Mouse (Mus musculus): ENCODE measurements around the gene Cmss1. TPM values are rescaled to one million over a fixed set of nuclear protein-coding genes. Genes with fewer than 3 reads are reported as not detected.

Gene Cmss1
- polyA plus RNA-seq, 1 experiment = 26.5 TPM

GRCm38 (mm10) chr16:57528457-57528856 is 78.2 kb downstream of the Cmss1 start:
- Histone ChIP-seq H3K79me2 (ENCODE audit: control insufficient read depth, insufficient read depth) (no peaks in the 10 kb centered on the region), H3K4me3 (no peak overlapping the region), H3ac (ENCODE audit: control insufficient read depth, insufficient read length) (no peak overlapping the region), H3K4me2 (ENCODE audit: low read depth) (no peak overlapping the region), H3K27me3 (ENCODE audit: control insufficient read depth, insufficient read depth, insufficient read length) (no peaks in the 10 kb centered on the region), H3K36me3 (ENCODE audit: control insufficient read depth, insufficient read depth) (no peaks in the 10 kb centered on the region)
- TF ChIP-seq TCF12 (IDR thresholded peaks at IDR 0.05; ENCODE audit: insufficient read depth, poor library complexity, severe bottlenecking) = no peak
- TF ChIP-seq POLR2AphosphoS2 (IDR thresholded peaks at IDR 0.05; ENCODE audit: insufficient read length, low read depth) = no peak
- no peak for TF ChIP-seq E2F4 (IDR thresholded peaks at IDR 0.05; ENCODE audit: insufficient read depth)
- no peak for TF ChIP-seq MAX (IDR thresholded peaks at IDR 0.05; ENCODE audit: low read depth)
- TF ChIP-seq USF1 (IDR thresholded peaks at IDR 0.05; ENCODE audit: low read depth) = no peak
- TF ChIP-seq MYOD1 (IDR thresholded peaks at IDR 0.05; ENCODE audit: control insufficient read depth in 1 of 3, insufficient read length in 2 of 3, low read depth in 2 of 3) = no peak
- TF ChIP-seq POLR2A (IDR thresholded peaks at IDR 0.05; ENCODE audit: insufficient read length, low read depth) = no peak
- TF ChIP-seq MYOG (IDR thresholded peaks at IDR 0.05; ENCODE audit: control insufficient read depth in 1 of 3, insufficient read depth in 1 of 3, insufficient read length in 2 of 3, low read depth in 2 of 3) = no peak
- TF ChIP-seq TCF3 (IDR thresholded peaks at IDR 0.05; ENCODE audit: insufficient read length, low read depth) = no peak
- no peak for TF ChIP-seq CEBPB (IDR thresholded peaks at IDR 0.05; ENCODE audit: insufficient read depth, poor library complexity, severe bottlenecking)
- TF ChIP-seq REST (IDR thresholded peaks at IDR 0.05; ENCODE audit: insufficient read depth, insufficient read length) = no peak
- TF ChIP-seq SRF (IDR thresholded peaks at IDR 0.05; ENCODE audit: control insufficient read depth, insufficient read length, low read depth) = no peak

- Histone ChIP-seq H3K79me2 (ENCODE audit: control insufficient read depth, insufficient read depth) (no peaks in the 10 kb centered on the region), H3K27me3 (ENCODE audit: control insufficient read depth, insufficient read depth, insufficient read length) (no peaks in the 10 kb centered on the region), H3K4me3 (no peak overlapping the region), H3K4me2 (ENCODE audit: low read depth) (peak overlapping the region; percentile 51), H3K36me3 (ENCODE audit: control insufficient read depth, insufficient read depth) (no peaks in the 10 kb centered on the region), H3ac (ENCODE audit: control insufficient read depth, insufficient read length) (no peak overlapping the region)
- TF ChIP-seq CEBPB (IDR thresholded peaks at IDR 0.05; ENCODE audit: insufficient read depth, poor library complexity, severe bottlenecking) (no peak), POLR2AphosphoS2 (IDR thresholded peaks at IDR 0.05; ENCODE audit: insufficient read length, low read depth) (no peak), E2F4 (IDR thresholded peaks at IDR 0.05; ENCODE audit: insufficient read depth) (no peak), MAX (IDR thresholded peaks at IDR 0.05; ENCODE audit: low read depth) (no peak)
Measured at GRCm38 (mm10) chr16:57526893-57527292, 79.8 kb downstream of the Cmss1 start.

GRCm38 (mm10) chr16:57525476-57525875 is 81.2 kb downstream of the Cmss1 start:
- TF ChIP-seq E2F4 (IDR thresholded peaks at IDR 0.05; ENCODE audit: insufficient read depth) (no peak), USF1 (IDR thresholded peaks at IDR 0.05; ENCODE audit: low read depth) (no peak), MAX (IDR thresholded peaks at IDR 0.05; ENCODE audit: low read depth) (no peak), MYOD1 (IDR thresholded peaks at IDR 0.05; ENCODE audit: control insufficient read depth in 1 of 3, insufficient read length in 2 of 3, low read depth in 2 of 3) (no peak), POLR2A (IDR thresholded peaks at IDR 0.05; ENCODE audit: insufficient read length, low read depth) (no peak), POLR2AphosphoS2 (IDR thresholded peaks at IDR 0.05; ENCODE audit: insufficient read length, low read depth) (no peak), REST (IDR thresholded peaks at IDR 0.05; ENCODE audit: insufficient read depth, insufficient read length) (no peak), TCF12 (IDR thresholded peaks at IDR 0.05; ENCODE audit: insufficient read depth, poor library complexity, severe bottlenecking) (no peak), CEBPB (IDR thresholded peaks at IDR 0.05; ENCODE audit: insufficient read depth, poor library complexity, severe bottlenecking) (no peak), SRF (IDR thresholded peaks at IDR 0.05; ENCODE audit: control insufficient read depth, insufficient read length, low read depth) (no peak), MYOG (IDR thresholded peaks at IDR 0.05; ENCODE audit: control insufficient read depth in 1 of 3, insufficient read depth in 1 of 3, insufficient read length in 2 of 3, low read depth in 2 of 3) (no peak)
- Histone ChIP-seq H3K4me3 (no peak overlapping the region), H3ac (ENCODE audit: control insufficient read depth, insufficient read length) (no peak overlapping the region), H3K4me2 (ENCODE audit: low read depth) (peak overlapping the region; percentile 56), H3K36me3 (ENCODE audit: control insufficient read depth, insufficient read depth) (no peaks in the 10 kb centered on the region), H3K27me3 (ENCODE audit: control insufficient read depth, insufficient read depth, insufficient read length) (no peaks in the 10 kb centered on the region), H3K79me2 (ENCODE audit: control insufficient read depth, insufficient read depth) (no peaks in the 10 kb centered on the region)

- no peaks in the 10 kb centered on the region for H3K79me2 ChIP-seq (ENCODE audit: control insufficient read depth, insufficient read depth)
- no peaks in the 10 kb centered on the region for H3K36me3 ChIP-seq (ENCODE audit: control insufficient read depth, insufficient read depth)
- no peak overlapping the region for H3ac ChIP-seq (ENCODE audit: control insufficient read depth, insufficient read length)
- H3K27me3 ChIP-seq (ENCODE audit: control insufficient read depth, insufficient read depth, insufficient read length) = no peaks in the 10 kb centered on the region
- no peak overlapping the region for H3K4me3 ChIP-seq
- no peak for TF ChIP-seq TCF3 (IDR thresholded peaks at IDR 0.05; ENCODE audit: insufficient read length, low read depth)
- TF ChIP-seq REST (IDR thresholded peaks at IDR 0.05; ENCODE audit: insufficient read depth, insufficient read length) = no peak
- no peak for TF ChIP-seq MYOG (IDR thresholded peaks at IDR 0.05; ENCODE audit: control insufficient read depth in 1 of 3, insufficient read depth in 1 of 3, insufficient read length in 2 of 3, low read depth in 2 of 3)
- TF ChIP-seq SRF (IDR thresholded peaks at IDR 0.05; ENCODE audit: control insufficient read depth, insufficient read length, low read depth) = no peak
- TF ChIP-seq E2F4 (IDR thresholded peaks at IDR 0.05; ENCODE audit: insufficient read depth) = no peak
- TF ChIP-seq POLR2A (IDR thresholded peaks at IDR 0.05; ENCODE audit: insufficient read length, low read depth) = no peak
- TF ChIP-seq POLR2AphosphoS2 (IDR thresholded peaks at IDR 0.05; ENCODE audit: insufficient read length, low read depth) = no peak
- TF ChIP-seq MYOD1 (IDR thresholded peaks at IDR 0.05; ENCODE audit: control insufficient read depth in 1 of 3, insufficient read length in 2 of 3, low read depth in 2 of 3) = no peak
- TF ChIP-seq TCF12 (IDR thresholded peaks at IDR 0.05; ENCODE audit: insufficient read depth, poor library complexity, severe bottlenecking) = no peak
- TF ChIP-seq MAX (IDR thresholded peaks at IDR 0.05; ENCODE audit: low read depth) = no peak
- no peak for TF ChIP-seq USF1 (IDR thresholded peaks at IDR 0.05; ENCODE audit: low read depth)
- no peak for TF ChIP-seq CEBPB (IDR thresholded peaks at IDR 0.05; ENCODE audit: insufficient read depth, poor library complexity, severe bottlenecking)
- H3K4me2 ChIP-seq (ENCODE audit: low read depth) = no peak overlapping the region
Measured at GRCm38 (mm10) chr16:57525046-57525445, 81.6 kb downstream of the Cmss1 start.

- Histone ChIP-seq H3ac (ENCODE audit: control insufficient read depth, insufficient read length) (no peak overlapping the region), H3K27me3 (ENCODE audit: control insufficient read depth, insufficient read depth, insufficient read length) (no peaks in the 10 kb centered on the region), H3K36me3 (ENCODE audit: control insufficient read depth, insufficient read depth) (no peaks in the 10 kb centered on the region), H3K4me2 (ENCODE audit: low read depth) (no peak overlapping the region), H3K79me2 (ENCODE audit: control insufficient read depth, insufficient read depth) (no peaks in the 10 kb centered on the region), H3K4me3 (no peak overlapping the region)
- TF ChIP-seq REST (IDR thresholded peaks at IDR 0.05; ENCODE audit: insufficient read depth, insufficient read length) = no peak
- TF ChIP-seq MYOD1 (IDR thresholded peaks at IDR 0.05; ENCODE audit: control insufficient read depth in 1 of 3, insufficient read length in 2 of 3, low read depth in 2 of 3) = no peak
- TF ChIP-seq CEBPB (IDR thresholded peaks at IDR 0.05; ENCODE audit: insufficient read depth, poor library complexity, severe bottlenecking) = no peak
- no peak for TF ChIP-seq TCF12 (IDR thresholded peaks at IDR 0.05; ENCODE audit: insufficient read depth, poor library complexity, severe bottlenecking)
- TF ChIP-seq POLR2AphosphoS2 (IDR thresholded peaks at IDR 0.05; ENCODE audit: insufficient read length, low read depth) = no peak
- no peak for TF ChIP-seq TCF3 (IDR thresholded peaks at IDR 0.05; ENCODE audit: insufficient read length, low read depth)
- TF ChIP-seq USF1 (IDR thresholded peaks at IDR 0.05; ENCODE audit: low read depth) = no peak
- no peak for TF ChIP-seq MAX (IDR thresholded peaks at IDR 0.05; ENCODE audit: low read depth)
- TF ChIP-seq POLR2A (IDR thresholded peaks at IDR 0.05; ENCODE audit: insufficient read length, low read depth) = no peak
- no peak for TF ChIP-seq E2F4 (IDR thresholded peaks at IDR 0.05; ENCODE audit: insufficient read depth)
- no peak for TF ChIP-seq MYOG (IDR thresholded peaks at IDR 0.05; ENCODE audit: control insufficient read depth in 1 of 3, insufficient read depth in 1 of 3, insufficient read length in 2 of 3, low read depth in 2 of 3)
- TF ChIP-seq SRF (IDR thresholded peaks at IDR 0.05; ENCODE audit: control insufficient read depth, insufficient read length, low read depth) = no peak
Measured at GRCm38 (mm10) chr16:57515636-57516035, 91.0 kb downstream of the Cmss1 start.

All from myocyte (in vitro differentiated cells).